Mouse (Mus musculus) ES-E14 (cell line): ENCODE measurements at regions not wholly inside any gene's neighbourhood (a gene's known extent, or its start where the extent isn't known, plus 50 kb on each side); places are given as distances from the start of the nearest gene placed in this dataset.

Source experiments
- DNase-seq: peaks from one replicate; pipeline ENCODE4 v3.0.0-alpha.2; 2013; ENCODE audit warnings: low read depth, low spot score
- H3K27ac ChIP-seq: 2 replicates; pipeline ENCODE4 v1.5.1; 2012; ENCODE audit warnings: low read depth, mild to moderate bottlenecking, low read length, moderate library complexity, mixed read lengths; ENCODE audit not compliant: poor library complexity, insufficient read depth, severe bottlenecking
- H3K36me3 ChIP-seq: 2 replicates; pipeline ENCODE4 v1.6.1; 2012; ENCODE audit warnings: mild to moderate bottlenecking, low read length, moderate library complexity, mixed read lengths; ENCODE audit not compliant: control insufficient read depth, poor library complexity, insufficient read depth, severe bottlenecking
- H3K4me1 ChIP-seq, 2 experiments: fragments of 150-350 bp in 1 of 2; sonication (generic) in 1 of 2; 2 replicates each; pipeline ENCODE4 v1.6.1; 2012; ENCODE audit warnings: low read length in 2 of 2, mild to moderate bottlenecking in 1 of 2, mixed read lengths in 1 of 2; ENCODE audit not compliant: control insufficient read depth in 2 of 2, insufficient read depth in 2 of 2, poor library complexity in 1 of 2
- H3K4me3 ChIP-seq, 2 experiments: fragments of 150-350 bp in 1 of 2; sonication (generic) in 1 of 2; 2 replicates each; pipeline ENCODE4 v1.5.1; 2012; ENCODE audit warnings: low read length in 2 of 2, low read depth in 1 of 2, mild to moderate bottlenecking in 1 of 2, mixed read lengths in 1 of 2; ENCODE audit not compliant: insufficient read depth in 1 of 2, poor library complexity in 1 of 2, severe bottlenecking in 1 of 2
- H3K9ac ChIP-seq: 2 replicates; pipeline ENCODE4 v1.6.1; 2012; ENCODE audit warnings: low read depth, mild to moderate bottlenecking, low read length, mixed read lengths; ENCODE audit not compliant: poor library complexity, insufficient read depth, severe bottlenecking
- H3K9me3 ChIP-seq: fragments of 150-350 bp; sonication (generic); 2 replicates; pipeline ENCODE4 v1.6.1; 2012; ENCODE audit warnings: low read depth, mild to moderate bottlenecking, low read length; ENCODE audit not compliant: control insufficient read depth, insufficient read depth
- CHD2 ChIP-seq: IDR thresholded peaks from 2 replicates; pipeline ENCODE4 v1.6.1; 2014; ENCODE audit warnings: mild to moderate bottlenecking, low read depth, low read length, inconsistent platforms
- HCFC1 ChIP-seq: IDR thresholded peaks from 2 replicates; pipeline ENCODE4 v1.6.1; 2012; ENCODE audit warnings: low read length, inconsistent platforms, borderline replicate concordance; ENCODE audit not compliant: insufficient read depth
- MAFK ChIP-seq: IDR thresholded peaks from 2 replicates; pipeline ENCODE4 v1.6.1; 2014; ENCODE audit warnings: mild to moderate bottlenecking, low read depth, low read length, inconsistent platforms; ENCODE audit not compliant: insufficient read depth
- ZC3H11A ChIP-seq: IDR thresholded peaks from 2 replicates; pipeline ENCODE4 v1.6.1; 2012; ENCODE audit warnings: low read depth, mild to moderate bottlenecking, inconsistent platforms, low read length, borderline replicate concordance
- ZNF384 ChIP-seq: IDR thresholded peaks from 2 replicates; pipeline ENCODE4 v1.6.1; 2012; ENCODE audit warnings: low read depth, low read length, inconsistent platforms
- in situ Hi-C, 2 experiments: fragments of 600-800 bp; cut with MboI; formaldehyde crosslinking; loops; one replicate each; pipeline ENCODE4 v1.15.1; 2025; ENCODE audit warnings: low sequenced_read_pairs in 2 of 2, inconsistent platforms in 1 of 2; ENCODE audit not compliant: unreplicated experiment in 2 of 2

DNA sequence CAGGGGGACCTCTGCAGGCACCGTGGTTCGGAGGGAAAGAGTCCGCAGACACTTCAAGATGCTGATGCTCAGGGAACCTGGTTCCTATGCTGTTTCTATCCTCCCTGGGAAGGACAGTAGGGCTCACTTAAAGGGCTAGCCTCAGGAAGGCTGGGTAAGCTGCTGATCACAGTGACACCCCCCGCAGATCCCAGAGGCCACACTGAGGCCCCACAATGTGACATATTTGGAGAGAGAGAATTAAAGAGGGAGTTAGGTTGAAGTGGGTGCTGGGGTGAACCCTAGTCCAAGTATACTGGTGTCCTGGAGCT is 208.5 kb downstream of the Dhx35 start:
- H3K36me3 ChIP-seq, result no peaks in the 10 kb centered on the region
- in situ Hi-C loops, result no loop called here
- H3K4me3 ChIP-seq, result no peak overlapping the region
- TF ChIP-seq HCFC1 (no peak), CHD2 (no peak), ZC3H11A (no peak)
- H3K4me1 ChIP-seq, result no peaks in the 10 kb centered on the region
- no peak for DNase-seq
- H3K27ac ChIP-seq, result no peak overlapping the region
- H3K9ac ChIP-seq, result no peak overlapping the region
- H3K9me3 ChIP-seq, result no peaks in the 10 kb centered on the region

GRCm38 (mm10) chr2:159004417-159004816 is 209.8 kb downstream of the Dhx35 start:
- no peaks in the 10 kb centered on the region for H3K9me3 ChIP-seq
- no peak overlapping the region for H3K9ac ChIP-seq
- in situ Hi-C loops, result no loop called here
- H3K36me3 ChIP-seq, result no peaks in the 10 kb centered on the region
- no peak overlapping the region for H3K27ac ChIP-seq
- H3K4me1 ChIP-seq, result no peaks in the 10 kb centered on the region
- no peak for DNase-seq
- no peak overlapping the region for H3K4me3 ChIP-seq
- TF ChIP-seq HCFC1 (no peak), MAFK (no peak), CHD2 (no peak), ZNF384 (no peak), ZC3H11A (no peak)

GRCm38 (mm10) chr2:159012725-159013124 is 218.1 kb downstream of the Dhx35 start:
- Histone ChIP-seq H3K36me3 (no peaks in the 10 kb centered on the region), H3K9ac (no peak overlapping the region), H3K4me1 (peaks cover 2% of the 10 kb centered on the region in 2 experiments; a peak in 2 of 4 replicates), H3K27ac (no peak overlapping the region), H3K9me3 (no peaks in the 10 kb centered on the region), H3K4me3 (no peak overlapping the region)
- in situ Hi-C loops, result no loop called here
- peak; percentile 41 for DNase-seq
- TF ChIP-seq ZC3H11A, result no peak
- TF ChIP-seq MAFK, result no peak
- no peak for TF ChIP-seq CHD2
- TF ChIP-seq ZNF384, result no peak
- TF ChIP-seq HCFC1, result no peak

GRCm38 (mm10) chr2:159014553-159014952 is 219.9 kb downstream of the Dhx35 start:
- in situ Hi-C loops, result no loop called here
- no peaks in the 10 kb centered on the region for H3K36me3 ChIP-seq
- no peak overlapping the region for H3K9ac ChIP-seq
- no peak overlapping the region for H3K27ac ChIP-seq
- TF ChIP-seq ZNF384 (no peak), HCFC1 (no peak), ZC3H11A (no peak), MAFK (no peak), CHD2 (no peak)
- no peak for DNase-seq
- peaks cover 2% of the 10 kb centered on the region in 2 experiments; a peak in 2 of 4 replicates for H3K4me1 ChIP-seq
- H3K4me3 ChIP-seq, result no peak overlapping the region
- no peaks in the 10 kb centered on the region for H3K9me3 ChIP-seq

GRCm38 (mm10) chr2:159019921-159020534 is 225.4 kb downstream of the Dhx35 start:
- H3K9ac ChIP-seq, result no peak overlapping the region
- no peak for TF ChIP-seq HCFC1
- in situ Hi-C loops, result no loop called here
- no peaks in the 10 kb centered on the region for H3K9me3 ChIP-seq
- H3K27ac ChIP-seq, result no peak overlapping the region
- H3K36me3 ChIP-seq, result no peaks in the 10 kb centered on the region
- DNase-seq, result no peak
- no peak overlapping the region for H3K4me3 ChIP-seq
- H3K4me1 ChIP-seq, result no peaks in the 10 kb centered on the region
